Mouse (Mus musculus) spleen, postnatal 10 days (tissue): ENCODE results near the gene Cpsf4.
"Not testable (repeated sequence)": the region's sequence is repeated elsewhere in the genome, so short reads cannot be mapped to it uniquely, and the experiment has no call there.

ENCODE experiments used
- DNase-seq, 2 experiments: peaks; one replicate each; pipeline ENCODE4 v3.0.0; 2021 to 2022; ENCODE audit warnings: low spot score in 2 of 2

Gene Cpsf4

DNA sequence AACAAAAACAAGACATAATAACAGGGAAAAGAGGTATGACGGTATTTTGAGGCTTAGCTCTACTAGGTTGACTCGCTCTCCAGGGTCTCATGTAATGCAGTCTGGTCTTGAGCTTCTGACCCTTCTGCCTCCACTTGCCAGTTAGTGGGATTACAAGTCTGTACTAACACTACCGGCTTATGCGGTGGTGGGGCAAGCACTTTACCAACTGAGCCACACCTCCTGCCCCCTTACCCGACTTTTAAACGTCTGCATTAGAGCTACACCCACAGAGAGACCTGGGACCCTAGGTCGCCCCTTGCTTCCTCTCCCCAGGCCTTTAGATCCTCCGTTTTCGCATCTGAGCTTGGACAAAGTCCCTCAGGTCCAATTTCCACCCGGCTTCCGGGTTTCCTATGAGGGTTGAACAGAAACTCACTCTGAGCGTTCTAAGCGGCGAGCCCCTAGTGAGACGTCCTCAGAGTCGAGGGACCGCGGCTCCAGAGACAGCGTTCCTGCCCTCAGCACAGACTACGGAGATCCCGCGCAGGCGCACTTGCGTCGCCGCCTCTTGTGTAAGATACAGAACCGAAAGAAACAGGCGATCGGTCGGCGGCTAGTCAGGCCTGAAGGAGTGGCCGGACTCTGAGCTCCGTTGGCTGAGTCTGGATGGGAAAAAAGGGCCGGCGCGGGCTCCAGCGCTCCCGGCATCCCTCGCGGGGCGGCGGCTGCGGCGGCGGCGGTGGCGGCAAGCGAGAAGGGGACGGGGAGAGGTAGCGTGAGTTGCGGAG lies at the start of gene Cpsf4, which contains the start of gene Ptcd1:
Gene Cpsf4 (plus strand): TSS at position 678 of the 770 bp plus-strand sequence.
Gene Ptcd1 (minus strand): TSS at position 573 of the 770 bp plus-strand sequence.
- DNase-seq = peak; percentile 99 to 100

DNA sequence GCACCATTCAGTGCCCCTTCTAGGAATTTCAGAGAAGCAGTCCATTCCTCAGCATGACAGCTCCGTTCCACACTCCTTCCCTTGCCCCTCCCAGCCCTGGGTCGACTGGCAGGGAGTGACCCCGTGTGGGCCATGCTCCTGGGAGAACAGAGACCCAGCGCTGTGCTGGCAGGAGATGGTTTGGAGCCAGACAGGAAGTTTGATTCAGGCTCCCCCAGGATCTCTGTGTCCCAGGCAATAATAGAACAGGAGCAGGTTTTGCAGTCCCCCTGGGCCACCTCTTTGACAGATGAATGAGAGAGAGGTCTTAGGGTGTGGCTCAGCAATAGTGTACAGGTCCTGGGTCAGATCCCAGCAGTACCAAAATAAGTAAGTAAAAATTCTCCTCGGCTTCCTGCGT lies 49.0 kb upstream of the Cpsf4 start:
- DNase-seq = no peak

DNA sequence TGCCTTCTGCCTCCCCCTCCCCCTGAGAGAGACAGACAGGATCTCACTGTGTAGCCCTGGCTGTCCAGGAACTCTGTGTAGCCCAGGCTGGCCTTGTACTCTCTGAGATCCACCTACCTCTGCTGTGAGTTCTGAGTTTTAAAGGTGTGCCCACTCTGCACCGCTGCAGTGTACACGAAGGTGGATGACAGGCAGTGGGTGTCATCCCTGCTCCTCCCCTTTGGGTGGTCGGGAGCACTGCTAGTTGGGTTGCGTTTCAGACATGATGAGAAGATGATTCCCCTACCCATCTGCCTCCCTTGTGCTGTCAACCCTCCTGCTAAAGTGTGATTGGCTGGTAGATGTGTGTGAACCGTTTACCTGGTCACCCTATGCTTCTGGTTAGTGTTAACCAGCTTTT lies 48.6 kb upstream of the Cpsf4 start:
- DNase-seq = no peak

DNA sequence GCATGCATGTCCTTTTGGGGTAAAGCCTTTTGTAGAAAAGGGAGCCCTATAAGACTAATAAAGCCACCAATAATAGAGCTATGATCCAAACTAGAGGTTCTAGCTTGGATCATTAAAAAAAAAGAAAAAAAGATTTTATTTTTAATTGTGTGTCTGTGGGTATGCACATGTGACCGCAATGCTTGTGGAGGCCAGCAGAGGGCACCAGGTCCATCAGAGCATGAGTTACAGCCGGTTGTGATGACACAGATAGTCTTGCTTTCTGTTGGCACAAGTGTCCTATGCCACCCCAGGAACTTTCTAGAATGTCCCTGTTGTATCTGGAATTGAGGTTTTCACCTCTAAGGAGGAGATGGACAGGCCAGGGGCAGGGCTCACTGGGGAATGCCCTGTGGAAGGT lies 47.6 kb upstream of the Cpsf4 start:
- peak in 1 of 2 experiments; percentile 62 for DNase-seq

DNA sequence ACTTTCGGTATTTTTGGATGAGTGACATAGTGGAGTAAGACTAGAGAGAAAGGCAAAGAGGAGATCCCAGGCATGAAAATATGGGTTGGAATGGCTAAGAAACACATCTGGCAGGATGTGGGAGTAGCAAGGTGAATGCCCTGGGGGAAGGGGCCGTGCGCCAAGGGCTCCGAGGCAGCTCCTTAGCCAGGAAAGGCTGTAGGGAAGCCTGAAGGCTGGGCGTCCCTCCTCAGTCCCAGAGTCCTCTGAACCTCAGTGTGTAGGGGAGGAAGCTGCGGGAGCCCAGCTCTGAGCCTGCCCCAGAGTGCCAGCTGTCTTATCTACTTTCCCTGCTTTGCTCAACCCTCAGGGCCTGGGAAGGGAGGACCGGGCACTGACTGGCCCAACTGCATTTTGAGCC lies 46.1 kb upstream of the Cpsf4 start:
- DNase-seq = no peak

DNA sequence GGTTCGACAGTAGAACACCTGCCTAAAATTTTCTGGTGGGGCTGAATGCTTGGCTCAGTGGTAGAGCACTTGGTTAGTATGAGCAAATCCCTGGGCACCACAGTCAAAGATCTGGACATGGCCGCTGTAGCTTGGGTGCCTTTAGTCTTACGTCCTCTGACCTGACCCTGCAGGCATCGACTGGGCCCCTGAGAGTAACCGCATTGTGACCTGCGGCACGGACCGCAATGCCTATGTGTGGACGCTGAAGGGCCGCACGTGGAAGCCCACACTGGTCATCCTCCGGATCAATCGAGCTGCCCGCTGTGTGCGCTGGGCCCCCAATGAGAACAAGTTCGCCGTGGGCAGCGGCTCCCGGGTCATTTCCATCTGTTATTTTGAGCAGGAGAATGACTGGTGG lies 43.6 kb upstream of the Cpsf4 start:
- no peak for DNase-seq

DNA sequence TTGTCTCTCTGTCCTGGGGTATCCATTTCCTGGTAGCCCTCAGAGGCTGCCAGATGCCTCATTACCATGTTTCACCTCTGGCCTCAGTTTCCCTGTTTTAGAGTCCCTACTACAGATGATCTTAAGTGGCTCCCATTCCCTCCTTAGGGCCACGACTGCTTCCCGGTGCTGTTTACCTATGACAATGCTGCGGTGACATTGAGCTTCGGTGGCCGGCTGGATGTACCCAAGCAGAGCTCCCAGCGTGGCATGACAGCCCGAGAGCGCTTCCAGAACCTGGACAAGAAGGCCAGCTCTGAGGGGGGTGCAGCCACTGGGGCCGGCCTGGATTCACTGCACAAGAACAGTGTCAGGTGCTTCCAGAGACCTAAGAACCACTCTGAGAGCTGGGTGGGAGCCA lies 40.4 kb upstream of the Cpsf4 start:
- no peak for DNase-seq

DNA sequence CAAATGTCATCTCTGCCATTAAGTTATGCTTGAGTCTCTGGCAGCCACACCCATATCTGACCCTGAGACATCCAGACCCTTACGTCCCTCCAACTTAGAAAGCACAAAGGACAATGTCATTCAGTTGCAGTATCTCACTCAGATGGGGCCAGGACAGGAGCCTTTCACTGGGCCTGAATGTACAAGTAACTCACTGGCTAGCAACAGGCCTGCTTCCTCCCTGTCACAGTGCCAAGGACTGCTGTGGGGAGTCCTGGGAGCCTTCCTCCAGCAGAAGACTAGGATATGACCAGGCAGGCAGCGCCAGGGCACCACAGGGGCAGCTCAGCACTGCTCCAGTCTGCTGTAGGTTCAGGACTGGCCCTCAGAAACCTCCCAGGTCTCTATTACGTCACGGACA lies 37.9 kb upstream of the Cpsf4 start:
- DNase-seq = no peak

DNA sequence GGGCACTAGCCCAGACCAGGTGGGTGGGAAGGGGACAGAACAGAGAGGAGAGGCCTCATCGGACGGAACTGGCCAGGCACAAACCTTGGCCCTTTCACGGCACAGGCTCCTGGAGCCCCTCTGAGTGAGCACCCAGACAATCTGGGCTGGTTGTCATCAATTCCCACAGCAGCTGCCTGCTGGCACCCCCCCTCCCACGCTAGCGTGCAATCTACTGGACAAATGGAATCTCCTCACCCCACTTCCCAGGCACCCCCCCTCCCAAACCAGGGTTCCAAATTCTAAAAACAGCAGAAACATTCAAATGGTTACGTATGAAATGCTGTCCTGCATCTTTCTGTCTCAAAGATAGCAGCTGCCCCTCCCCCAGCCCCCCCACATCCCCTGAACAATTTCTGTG lies 37.2 kb upstream of the Cpsf4 start:
- not testable (repeated sequence) for DNase-seq

DNA sequence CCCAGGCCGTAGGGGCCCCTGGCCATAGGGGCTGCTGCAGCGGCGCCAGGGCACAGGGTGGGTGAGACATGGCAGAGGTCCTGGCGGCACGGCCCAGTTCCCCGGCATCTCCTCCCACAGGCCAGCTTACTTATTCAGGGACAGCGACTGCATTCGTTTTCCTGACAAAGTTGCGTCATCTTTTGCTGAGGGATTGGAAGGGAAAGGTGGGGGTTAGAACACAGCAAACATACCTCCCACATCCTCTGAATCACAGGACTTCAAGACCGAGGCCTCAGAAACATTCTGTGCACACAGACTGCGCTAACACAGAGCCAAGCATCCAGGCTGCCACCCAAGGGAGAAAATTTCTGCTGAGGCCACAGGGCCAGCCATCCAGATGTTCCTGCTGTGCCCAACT lies 36.8 kb upstream of the Cpsf4 start:
- no peak for DNase-seq

DNA sequence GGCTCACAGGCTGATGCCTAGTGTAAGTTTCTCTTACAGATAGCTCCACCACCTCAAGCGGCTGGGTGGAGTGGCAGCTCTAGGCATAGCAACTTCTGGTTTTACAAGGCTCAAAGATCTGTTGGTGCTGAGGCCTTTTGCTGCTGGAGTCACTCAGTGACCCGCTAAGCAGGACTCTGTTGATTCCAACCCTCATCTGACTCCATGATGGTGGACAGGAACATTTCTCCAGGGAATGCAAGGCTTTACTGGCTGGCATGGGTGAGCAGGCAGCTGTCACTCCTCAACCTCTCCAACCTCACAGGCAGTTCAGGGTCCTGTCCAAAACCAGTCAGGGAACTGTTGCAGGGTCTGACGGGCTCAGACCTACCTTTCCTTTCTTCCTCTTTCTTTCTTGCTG lies 36.0 kb upstream of the Cpsf4 start:
- no peak for DNase-seq

DNA sequence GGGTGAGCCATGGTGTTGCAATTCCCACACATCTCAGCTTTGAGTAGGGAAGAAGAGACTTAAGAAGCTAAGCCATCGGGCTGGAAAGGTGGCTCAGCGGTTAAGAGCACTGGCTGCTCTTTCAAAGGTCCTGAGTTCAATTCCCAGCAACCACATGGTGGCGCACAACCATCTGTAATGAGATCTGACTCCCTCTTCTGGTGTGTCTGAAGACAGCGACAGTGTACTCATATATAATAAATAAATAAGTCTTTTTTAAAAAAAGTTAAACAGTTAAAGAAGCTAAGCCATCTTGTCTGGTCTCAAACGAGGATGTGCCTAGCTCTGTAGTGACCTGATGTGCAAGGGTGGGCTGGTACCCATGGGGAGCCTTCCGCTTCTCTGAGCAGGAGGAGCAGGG lies 33.7 kb upstream of the Cpsf4 start:
- not testable (repeated sequence) for DNase-seq

DNA sequence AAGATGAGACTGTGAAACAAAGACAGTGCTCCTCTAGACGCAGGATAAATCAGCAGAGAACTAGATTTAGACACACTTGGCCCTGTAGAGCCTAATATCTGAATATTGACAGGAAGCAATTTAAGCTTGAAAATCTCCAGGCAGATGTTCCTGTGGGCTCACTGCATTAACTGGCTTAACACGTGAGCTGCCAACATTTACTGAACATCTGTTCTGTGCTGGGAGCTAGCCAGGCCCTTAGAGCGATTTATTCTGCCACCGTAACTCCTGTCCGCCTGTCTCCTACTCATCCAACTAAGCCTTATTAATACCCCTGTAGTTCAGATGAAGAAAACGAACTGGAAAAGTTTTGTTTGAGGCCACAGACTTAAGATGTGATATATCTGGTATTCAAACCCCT lies 28.2 kb upstream of the Cpsf4 start:
- DNase-seq = peak in 1 of 2 experiments; percentile 31

DNA sequence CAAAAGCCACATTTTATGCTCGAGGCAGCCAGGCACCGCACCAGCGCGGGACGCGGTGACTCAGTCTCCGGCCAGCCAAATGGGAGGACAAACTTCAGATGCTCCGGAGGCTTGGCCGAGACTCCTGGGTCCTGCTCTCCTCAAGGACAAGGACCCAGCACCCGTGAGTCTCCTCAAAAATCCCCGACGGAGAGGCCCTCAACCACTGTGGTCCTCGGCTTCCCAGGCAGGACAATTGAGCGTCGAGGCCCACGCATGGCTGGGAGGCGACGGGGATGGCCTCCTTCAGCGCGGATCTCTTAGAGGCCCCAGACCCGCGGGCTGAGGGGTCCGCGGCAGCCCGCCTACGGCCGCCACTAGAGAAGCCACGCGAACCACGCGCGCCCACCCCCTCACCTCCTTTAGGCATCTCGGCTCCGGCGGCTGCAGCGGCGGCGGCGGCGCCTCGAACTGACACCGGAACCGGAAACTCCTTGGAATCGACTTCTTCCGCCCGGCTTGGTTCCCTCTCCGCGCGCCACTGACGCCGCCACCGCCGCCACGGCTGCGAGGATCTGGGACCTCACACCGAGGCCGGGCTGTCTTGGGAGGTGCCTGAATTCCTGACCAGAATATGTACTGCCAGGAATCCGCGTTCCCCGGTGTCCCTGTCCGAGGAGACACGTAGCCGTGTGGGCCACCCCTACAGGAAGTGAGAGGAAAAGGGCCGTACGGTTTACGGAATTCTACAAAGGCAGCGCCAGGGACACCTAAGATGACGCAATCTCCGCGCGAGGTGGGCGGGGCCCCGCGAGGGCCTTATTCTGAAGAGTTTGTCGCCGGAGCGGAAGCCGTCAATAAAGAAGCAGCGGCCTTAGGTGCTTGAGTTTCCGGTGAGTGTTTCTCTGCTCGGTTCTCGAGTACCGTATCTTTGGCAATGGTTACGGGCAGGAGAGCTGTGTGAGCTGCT lies 27.2 kb upstream of the Cpsf4 start, which contains the start of the genes Pdap1 and Bud31:
Gene Pdap1 (minus strand): TSS at position 668 of the 949 bp plus-strand sequence.
Gene Bud31 (plus strand): TSS at position 792 of the 949 bp plus-strand sequence.
- peak; percentile 95 to 99 for DNase-seq

DNA sequence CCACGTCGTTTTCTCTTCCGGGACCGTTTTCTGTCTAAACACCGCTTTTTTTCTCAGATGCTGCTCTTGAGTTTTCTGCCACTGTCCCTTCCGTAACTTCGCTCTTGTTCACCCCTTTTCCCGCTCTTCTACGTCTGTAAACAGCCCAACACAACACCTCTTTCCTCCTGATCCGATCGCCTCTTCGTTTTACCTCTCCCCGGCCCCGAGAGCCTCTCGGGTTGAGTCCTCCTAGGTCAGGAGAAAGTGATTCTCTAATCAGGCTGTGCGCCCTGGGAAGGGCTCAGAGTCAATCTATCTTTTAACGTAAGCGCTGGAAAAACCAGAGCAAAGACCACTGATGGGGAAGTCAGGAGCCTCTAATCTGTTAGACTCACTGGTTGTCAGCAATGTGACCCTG lies 26.4 kb upstream of the Cpsf4 start:
- peak; percentile 53 to 54 for DNase-seq

DNA sequence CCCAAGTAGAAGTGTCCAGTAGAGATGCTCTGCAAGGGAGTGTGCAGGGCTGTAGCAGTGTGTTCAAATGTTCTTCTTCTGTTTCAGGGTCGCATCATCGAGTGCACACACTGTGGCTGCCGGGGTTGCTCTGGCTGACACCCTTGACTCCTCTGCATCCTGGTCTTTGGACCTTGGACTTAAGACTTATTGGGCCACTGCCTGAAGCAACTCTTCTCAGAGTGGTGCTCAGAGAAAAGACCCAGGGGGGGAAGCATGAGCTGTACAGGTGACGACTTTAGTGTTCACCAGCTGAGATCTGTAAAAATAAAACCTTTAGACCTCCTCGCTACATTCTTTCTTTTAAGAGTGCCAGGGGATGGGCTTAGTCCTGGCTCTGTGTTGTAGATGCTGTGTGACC lies 19.3 kb upstream of the Cpsf4 start:
- no peak for DNase-seq

DNA sequence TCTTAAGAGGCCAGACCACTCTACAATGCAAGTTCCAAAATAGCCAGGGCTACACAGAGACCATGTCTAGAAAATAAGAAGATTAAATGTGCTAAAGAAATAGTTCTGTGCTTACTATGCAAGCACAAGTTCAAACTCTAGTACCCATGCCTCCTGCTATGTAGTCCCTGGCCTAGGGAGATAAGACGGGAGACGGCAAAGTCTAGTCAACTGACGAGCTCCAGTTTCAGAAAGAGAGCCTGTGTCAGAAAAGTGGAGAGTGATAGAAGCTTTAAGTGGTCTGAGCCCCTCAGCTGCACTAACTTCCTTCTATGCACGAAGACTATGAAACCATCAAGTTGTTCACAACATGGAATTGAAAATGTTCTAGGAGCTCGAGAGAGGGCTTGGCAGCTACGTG lies 17.7 kb upstream of the Cpsf4 start:
- DNase-seq = no peak

DNA sequence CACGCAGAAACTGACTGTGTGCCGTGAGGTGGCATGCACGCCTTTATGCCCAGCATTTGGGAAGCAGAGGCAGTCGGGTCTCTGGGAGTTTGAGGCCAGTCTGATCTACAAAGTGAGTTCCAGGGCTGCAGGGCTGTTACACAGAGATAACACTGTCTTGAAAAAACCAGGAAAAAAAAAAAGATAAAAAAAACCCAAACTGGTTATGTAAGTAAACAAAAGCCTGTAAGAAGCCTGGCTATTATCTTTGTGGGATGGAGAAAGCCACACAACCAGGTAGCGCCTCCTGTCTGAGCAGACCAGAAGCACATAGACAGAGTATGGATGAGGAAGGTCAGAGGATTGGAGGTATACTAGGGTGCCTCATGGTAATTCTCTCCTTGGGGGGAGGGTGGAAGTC lies 14.3 kb upstream of the Cpsf4 start:
- no peak for DNase-seq

DNA sequence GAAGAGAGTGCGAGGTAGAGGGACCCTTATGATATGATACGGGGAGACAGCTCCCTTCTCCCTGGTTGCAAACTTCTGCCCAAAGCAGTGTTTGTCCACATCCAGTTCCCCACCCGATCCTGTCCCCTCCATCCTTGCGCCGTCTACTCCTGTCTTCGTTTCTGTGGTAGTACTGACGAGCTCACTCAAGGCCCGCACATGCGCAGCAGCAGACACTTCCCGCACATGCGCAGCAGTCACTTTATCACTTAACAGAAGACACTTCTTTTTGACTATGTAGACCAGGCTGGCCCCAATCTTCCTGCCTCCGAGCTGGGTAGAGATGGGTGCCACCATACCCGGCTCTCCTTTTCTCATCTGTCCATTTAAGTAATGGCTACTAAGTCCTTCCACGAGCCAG lies 5.7 kb upstream of the Cpsf4 start:
- no peak for DNase-seq

DNA sequence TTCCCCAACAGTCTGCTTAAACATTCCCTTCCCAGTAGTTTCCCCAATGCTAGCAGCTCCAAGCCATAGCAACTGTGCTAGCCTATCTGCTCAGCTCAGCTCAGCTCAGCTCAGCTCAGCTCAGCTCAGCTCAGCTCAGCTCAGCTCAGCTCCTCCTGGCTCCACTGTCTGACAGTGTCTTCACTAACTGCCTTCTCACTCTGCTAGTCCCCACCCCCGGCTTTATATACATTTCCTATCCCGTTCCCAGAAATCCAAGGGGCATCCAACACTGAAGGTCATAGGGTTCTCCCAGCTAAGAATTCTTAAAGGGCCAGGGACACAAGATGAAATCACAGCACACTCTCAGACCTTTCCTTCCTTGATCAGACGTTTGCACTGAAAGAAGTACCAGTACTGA lies 2.3 kb upstream of the Cpsf4 start:
- no peak for DNase-seq

DNA sequence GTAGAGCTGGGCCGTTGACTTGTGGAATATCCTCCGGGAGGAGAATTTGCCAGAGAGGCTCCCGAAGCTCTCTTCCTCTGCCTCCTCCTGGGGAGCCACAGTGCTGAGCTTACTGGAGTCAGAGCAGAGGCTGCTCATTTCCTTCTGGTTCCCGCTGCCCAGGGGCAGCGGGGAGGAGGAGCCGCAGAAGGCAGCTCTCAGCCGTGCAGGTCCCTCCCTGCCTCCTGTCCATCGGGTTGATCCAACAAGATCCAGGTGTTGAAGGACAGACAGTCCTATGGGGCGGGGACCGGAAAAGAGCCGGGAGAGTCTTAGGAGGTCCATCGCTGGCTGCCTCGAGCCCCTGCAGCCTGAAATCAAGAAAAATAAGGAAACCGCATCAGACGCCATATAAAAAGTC lies 1.8 kb upstream of the Cpsf4 start:
- DNase-seq = no peak

DNA sequence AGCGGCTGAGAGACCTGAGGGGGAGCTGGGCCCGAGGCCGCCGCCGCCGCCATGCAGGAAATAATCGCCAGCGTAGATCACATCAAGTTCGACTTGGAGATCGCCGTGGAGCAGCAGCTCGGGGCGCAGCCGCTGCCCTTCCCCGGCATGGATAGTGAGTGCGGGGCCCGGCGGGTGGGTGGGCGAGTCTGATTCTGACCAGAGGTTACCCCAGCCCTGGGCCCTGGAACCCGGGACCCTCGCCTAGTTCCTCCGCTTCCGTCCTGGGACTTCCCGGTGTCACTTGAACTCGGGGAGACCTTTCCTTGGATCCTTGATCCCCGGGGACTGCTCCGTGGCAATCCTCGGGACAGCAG lies 271 bp downstream of the Cpsf4 start:
- DNase-seq = no peak
